Mouse (Mus musculus) megakaryocyte, embryonic 14.5 days (primary cell): ENCODE results near the gene Vangl1. TPM values are rescaled to one million over a fixed set of nuclear protein-coding genes. Genes with fewer than 3 reads are reported as not detected.

Experiments used
- H3K27me3 ChIP-seq: replicated peaks from 2 replicates; pipeline ENCODE3; 2012; ENCODE audit warnings: inconsistent platforms
- H3K36me3 ChIP-seq: replicated peaks from 2 replicates; pipeline ENCODE3; 2012; ENCODE audit warnings: low read length, inconsistent platforms, mixed read lengths
- H3K4me1 ChIP-seq: 2 replicates; pipeline ENCODE4 v1.6.1; 2012; ENCODE audit warnings: inconsistent platforms
- H3K4me3 ChIP-seq: replicated peaks from 2 replicates; pipeline ENCODE3; 2012; ENCODE audit warnings: moderate library complexity, mild to moderate bottlenecking, inconsistent platforms
- H3K9me3 ChIP-seq: 2 replicates; pipeline ENCODE4 v1.6.1; 2012; ENCODE audit warnings: inconsistent platforms
- FLI1 ChIP-seq: IDR thresholded peaks from 2 replicates; pipeline ENCODE4 v1.6.1; 2012; ENCODE audit warnings: low read length, inconsistent platforms, mixed read lengths
- GATA1 ChIP-seq: IDR thresholded peaks from 3 replicates; pipeline ENCODE4 v1.6.1; 2012; ENCODE audit warnings: mixed read lengths, low read length, inconsistent platforms, borderline replicate concordance
- polyA plus RNA-seq: library from polyadenylated mRNA; stranded (reverse); fragments of >175 nt; gene quantifications from 2 replicates; pipeline ENCODE4 v1.2.3, GENCODE M21; 2012; ENCODE audit warnings: low replicate concordance; ENCODE audit not compliant: insufficient read depth

The Vangl1 gene
- polyA plus RNA-seq, 1 experiment: 1.0 TPM

GRCm38 (mm10) chr3:102108201-102108600, 96.3 kb downstream of the Vangl1 start:
- no peaks in the 10 kb centered on the region for H3K4me1 ChIP-seq
- no peaks in the 10 kb centered on the region for H3K9me3 ChIP-seq
- H3K4me3 ChIP-seq: no peak overlapping the region
- TF ChIP-seq FLI1 (no peak), GATA1 (no peak)
- H3K27me3 ChIP-seq: no peaks in the 10 kb centered on the region
- H3K36me3 ChIP-seq: no peaks in the 10 kb centered on the region

GRCm38 (mm10) chr3:102103811-102104565, 100.5 kb downstream of the Vangl1 start:
- Histone ChIP-seq H3K4me1 (no peaks in the 10 kb centered on the region), H3K4me3 (no peak overlapping the region), H3K9me3 (no peaks in the 10 kb centered on the region), H3K36me3 (no peaks in the 10 kb centered on the region), H3K27me3 (no peaks in the 10 kb centered on the region)
- no peak for TF ChIP-seq FLI1
- TF ChIP-seq GATA1: no peak

Other genes starting within 250 kb of the Vangl1 start
- gene Nhlh2, start 194.6 kb downstream of the Vangl1 start, polyA plus RNA-seq: not detected in 2 replicates
- not detected in 2 replicates for gene Casq2, start 118.3 kb downstream of the Vangl1 start, polyA plus RNA-seq